Mouse (Mus musculus): ENCODE measurements at regions not wholly inside any gene's neighbourhood (a gene's known extent, or its start where the extent isn't known, plus 50 kb on each side); places are given as distances from the start of the nearest gene placed in this dataset.

DNA sequence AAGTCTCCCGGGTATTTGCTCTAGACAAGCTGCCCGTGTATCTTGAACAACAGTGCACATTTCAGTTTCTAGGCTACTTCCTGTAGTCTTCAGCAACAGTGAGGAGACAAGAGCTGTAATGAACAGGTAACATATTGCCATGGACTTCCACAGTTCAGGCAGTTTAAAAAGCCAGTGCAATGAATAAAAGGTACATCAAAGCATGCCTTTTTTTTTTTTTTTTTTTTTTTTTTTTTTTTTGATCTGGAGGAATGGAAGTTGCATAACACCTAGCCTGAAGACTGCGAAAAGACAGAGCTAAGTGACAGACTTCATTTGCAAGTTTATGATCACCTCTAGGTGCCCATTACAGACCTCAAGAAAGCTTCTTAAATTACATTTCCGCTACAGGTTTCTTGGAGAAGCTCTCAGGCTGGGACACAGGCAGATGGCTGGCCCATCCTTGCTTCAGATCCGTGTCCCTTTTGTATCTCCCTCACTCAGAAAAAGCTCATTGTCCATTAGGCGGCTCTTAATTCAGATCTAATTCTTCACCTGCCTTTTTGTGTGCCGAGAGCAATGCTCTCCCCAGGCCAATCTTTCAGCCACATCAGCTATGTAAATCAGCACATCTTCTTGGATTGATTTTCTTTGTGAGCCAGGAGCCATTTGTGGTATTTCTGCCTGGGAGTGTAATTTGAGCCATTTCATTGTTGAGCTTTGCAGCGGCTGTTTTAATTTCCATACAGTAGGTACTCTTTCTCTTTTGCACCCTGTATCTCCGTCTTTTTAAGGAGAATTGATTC lies 78.6 kb upstream of the Cnr1 start:
- in situ Hi-C loops (cut with MboI; ENCODE audit: low pct_unique_long_range_greater_than_20kb in 1 of 2, low sequenced_read_pairs in 2 of 2, unreplicated experiment in 1 of 2) = no loop called here

DNA sequence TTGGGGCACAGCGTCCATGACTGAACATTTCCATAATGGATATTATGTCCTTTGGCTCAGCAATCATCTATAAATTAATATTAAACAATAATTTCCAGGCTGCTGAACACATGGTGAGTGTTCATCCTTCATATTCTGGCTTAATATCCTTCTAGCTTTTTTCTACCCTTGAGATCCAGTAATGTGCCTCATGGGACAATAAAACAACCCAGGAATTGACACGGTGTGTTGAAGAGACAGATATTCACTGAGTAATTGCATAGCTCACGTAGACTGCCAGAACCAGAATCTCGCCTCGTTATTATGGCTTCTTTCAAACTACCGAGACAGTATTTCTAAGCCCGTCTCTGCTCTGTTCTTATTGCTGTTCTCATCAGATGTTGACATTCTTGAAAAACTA lies 74.1 kb upstream of the Cnr1 start:
- in situ Hi-C loops (cut with MboI; ENCODE audit: low pct_unique_long_range_greater_than_20kb in 1 of 2, low sequenced_read_pairs in 2 of 2, unreplicated experiment in 1 of 2) = no loop called here

- in situ Hi-C loops (cut with MboI; ENCODE audit: low pct_unique_long_range_greater_than_20kb in 1 of 2, low sequenced_read_pairs in 2 of 2, unreplicated experiment in 1 of 2) = no loop called here
Measured at GRCm38 (mm10) chr4:33852294-33852693, 72.1 kb upstream of the Cnr1 start.

DNA sequence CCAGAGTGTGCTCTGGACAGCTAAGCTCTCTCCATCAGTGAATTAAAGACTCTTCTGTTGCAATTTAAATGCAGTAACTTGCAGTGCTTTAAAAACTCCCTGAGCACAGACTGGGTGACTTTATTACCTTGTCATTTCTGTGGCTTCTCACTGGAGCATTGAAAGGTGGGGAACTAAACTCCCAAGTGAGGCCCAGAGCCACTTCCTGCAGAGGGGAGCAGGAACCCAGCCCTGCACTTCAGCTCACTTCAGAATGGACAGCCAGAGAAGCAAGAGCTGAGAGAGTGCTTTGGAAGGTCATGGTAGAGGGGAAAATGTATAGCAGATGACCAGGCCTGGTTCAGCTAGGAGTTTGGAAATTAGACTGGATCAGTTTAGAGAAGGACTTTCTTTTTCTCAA lies 69.3 kb upstream of the Cnr1 start:
- in situ Hi-C loops (cut with MboI; ENCODE audit: low pct_unique_long_range_greater_than_20kb in 1 of 2, low sequenced_read_pairs in 2 of 2, unreplicated experiment in 1 of 2) = no loop called here

DNA sequence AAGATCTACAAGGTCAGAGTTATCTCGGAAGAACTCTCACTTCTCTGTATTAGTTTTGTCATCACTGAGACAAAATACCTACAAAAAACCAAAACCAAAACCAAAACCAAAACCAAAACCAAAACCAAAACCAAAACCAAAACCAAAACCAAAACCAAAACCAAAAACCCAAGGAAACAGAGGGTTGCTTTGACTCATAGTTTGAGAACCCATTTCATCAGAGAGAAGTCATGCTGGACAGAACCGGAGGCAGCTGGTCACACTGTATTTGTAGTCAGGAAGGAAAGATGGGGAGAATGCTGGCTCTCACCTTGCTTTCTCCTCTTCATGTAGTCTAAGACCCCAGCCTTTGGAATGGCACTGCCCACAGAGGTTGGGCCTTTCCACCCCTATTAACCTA lies 57.3 kb upstream of the Cnr1 start:
- in situ Hi-C loops (cut with MboI; ENCODE audit: low pct_unique_long_range_greater_than_20kb in 1 of 2, low sequenced_read_pairs in 2 of 2, unreplicated experiment in 1 of 2) = no loop called here

- in situ Hi-C loops (cut with MboI; ENCODE audit: low pct_unique_long_range_greater_than_20kb in 1 of 2, low sequenced_read_pairs in 2 of 2, unreplicated experiment in 1 of 2) = no loop called here
Measured at GRCm38 (mm10) chr4:33869317-33869716, 55.1 kb upstream of the Cnr1 start.

Data from mouse embryonic stem cell (cell line).